Mouse (Mus musculus): Measurements from ENCODE around the gene Dnajb11. TPM values are rescaled to one million over a fixed set of nuclear protein-coding genes. Genes with fewer than 3 reads are reported as not detected.

Dnajb11 gene
- polyA plus RNA-seq, 1 experiment from 2014 or later, result 120 TPM

- Histone ChIP-seq H3K4me3 (replicated peaks) (no peak overlapping the region), H3K36me3 (no peaks in the 10 kb centered on the region), H3K27me3 (replicated peaks) (no peaks in the 10 kb centered on the region), H3K9me3 (no peaks in the 10 kb centered on the region), H3K9ac (no peak overlapping the region), H3K4me2 (replicated peaks) (no peak overlapping the region), H3K4me1 (replicated peaks) (no peaks in the 10 kb centered on the region), H3K27ac (no peak overlapping the region)
- 66% methylated on average over 3 of the region's 3 CpGs for WGBS
- ATAC-seq, result no peak
Observed at GRCm38 (mm10) chr16:22886726-22887125, 29.1 kb downstream of the Dnajb11 start.

DNA sequence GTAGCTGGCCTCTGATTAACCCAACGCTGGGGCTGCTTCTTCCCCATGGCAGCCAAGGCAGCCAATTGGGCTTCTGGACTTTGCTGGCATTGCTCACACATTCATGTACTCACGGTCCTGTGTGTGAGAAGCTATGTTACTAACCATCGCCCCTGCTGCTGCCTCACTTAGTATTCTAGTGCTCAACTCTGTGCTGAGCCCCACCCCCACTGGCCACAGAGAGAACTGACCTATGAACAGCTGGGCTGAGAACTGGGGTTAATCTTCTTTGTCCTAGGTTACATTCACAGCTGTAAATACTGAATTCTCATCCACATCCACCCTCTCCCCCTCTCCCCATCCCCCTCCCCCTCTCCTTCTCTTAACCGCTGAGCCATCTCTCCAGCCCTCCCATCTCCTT lies 31.2 kb downstream of the Dnajb11 start:
- no peaks in the 10 kb centered on the region for H3K36me3 ChIP-seq
- no peaks in the 10 kb centered on the region for H3K27me3 ChIP-seq (replicated peaks)
- no peak overlapping the region for H3K4me2 ChIP-seq (replicated peaks)
- no peak for ATAC-seq
- no peaks in the 10 kb centered on the region for H3K9me3 ChIP-seq
- H3K9ac ChIP-seq, result no peak overlapping the region
- H3K4me1 ChIP-seq (replicated peaks), result no peaks in the 10 kb centered on the region
- no peak overlapping the region for H3K27ac ChIP-seq
- WGBS, result 77% methylated on average over 4 of the region's 4 CpGs
- H3K4me3 ChIP-seq (replicated peaks), result no peak overlapping the region

DNA sequence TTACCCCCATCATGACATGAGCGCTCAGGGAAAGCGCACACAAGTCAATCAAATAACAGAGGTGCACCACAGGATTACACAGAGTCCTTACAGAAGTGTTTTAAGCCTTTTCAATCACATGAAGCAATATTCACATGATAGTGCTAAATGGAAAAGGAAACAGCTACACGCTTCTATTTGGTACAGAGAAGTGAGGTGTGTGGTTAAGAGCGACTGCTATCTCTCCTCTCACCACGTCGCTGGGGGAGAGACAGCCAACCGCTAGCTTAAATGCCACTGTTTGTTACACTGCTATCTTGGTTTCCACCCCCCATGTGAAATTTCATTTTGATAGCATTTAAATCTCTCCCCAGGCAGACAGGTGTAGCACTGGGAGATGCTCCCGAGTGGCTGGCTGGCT lies 32.1 kb downstream of the Dnajb11 start:
- no peaks in the 10 kb centered on the region for H3K9me3 ChIP-seq
- no peaks in the 10 kb centered on the region for H3K36me3 ChIP-seq
- H3K4me2 ChIP-seq (replicated peaks), result no peak overlapping the region
- H3K27ac ChIP-seq, result no peak overlapping the region
- 85% methylated on average over 8 of the region's 8 CpGs for WGBS
- H3K9ac ChIP-seq, result no peak overlapping the region
- no peak for ATAC-seq
- H3K4me3 ChIP-seq (replicated peaks), result no peak overlapping the region
- no peaks in the 10 kb centered on the region for H3K27me3 ChIP-seq (replicated peaks)
- no peaks in the 10 kb centered on the region for H3K4me1 ChIP-seq (replicated peaks)

- no peaks in the 10 kb centered on the region for H3K4me1 ChIP-seq (replicated peaks)
- no peaks in the 10 kb centered on the region for H3K9me3 ChIP-seq
- no peak within 1 kb of the TSS for H3K4me2 ChIP-seq (replicated peaks)
- H3K4me3 ChIP-seq (replicated peaks), result no peak within 1 kb of the TSS
- 80% methylated on average over 11 of the region's 11 CpGs for WGBS
- no peak within 1 kb of the TSS for H3K9ac ChIP-seq
- ATAC-seq, result no peak
- no peak within 1 kb of the TSS for H3K27ac ChIP-seq
- no peaks in the 10 kb centered on the region for H3K36me3 ChIP-seq
- H3K27me3 ChIP-seq (replicated peaks), result no peaks in the 10 kb centered on the region
Observed at GRCm38 (mm10) chr16:22890683-22891510, 33.3 kb downstream of the Dnajb11 start, which contains the start of gene Ahsg. TSS of gene Ahsg (plus strand) at chr16:22891277.

- WGBS, result 87% methylated on average over 8 of the region's 8 CpGs
Observed at GRCm38 (mm10) chr16:22891733-22892154, 34.1 kb downstream of the Dnajb11 start.

DNA sequence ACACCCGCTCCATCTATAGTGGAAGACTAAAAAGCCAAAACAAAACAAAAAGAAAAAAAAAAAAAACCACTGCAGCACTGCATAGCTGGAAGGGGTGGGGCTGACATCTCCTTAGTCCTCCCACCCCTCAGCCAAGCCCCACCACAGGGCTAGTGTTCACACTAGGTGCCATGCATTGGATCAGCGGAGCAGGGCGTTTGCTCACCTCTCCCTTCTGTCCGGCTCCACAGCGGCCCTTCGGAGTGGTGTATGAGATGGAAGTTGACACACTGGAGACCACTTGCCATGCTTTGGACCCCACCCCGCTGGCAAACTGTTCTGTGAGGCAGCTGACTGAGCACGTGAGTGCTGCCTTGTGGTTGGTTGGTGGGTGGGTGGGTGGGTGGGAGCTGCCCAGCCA lies 36.5 kb downstream of the Dnajb11 start:
- Histone ChIP-seq H3K9ac (no peak overlapping the region), H3K9me3 (no peaks in the 10 kb centered on the region), H3K4me2 (replicated peaks) (no peak overlapping the region), H3K27ac (no peak overlapping the region), H3K27me3 (replicated peaks) (no peaks in the 10 kb centered on the region), H3K4me3 (replicated peaks) (no peak overlapping the region), H3K36me3 (no peaks in the 10 kb centered on the region), H3K4me1 (replicated peaks) (no peaks in the 10 kb centered on the region)
- WGBS, result 73% methylated on average over 8 of the region's 8 CpGs
- no peak for ATAC-seq

More at GRCm38 (mm10) chr16:22891733-22892154, 34.1 kb downstream of the Dnajb11 start:
- no peak overlapping the region for H3K4me2 ChIP-seq (replicated peaks)
- no peaks in the 10 kb centered on the region for H3K36me3 ChIP-seq
- no peak overlapping the region for H3K27ac ChIP-seq
- H3K4me1 ChIP-seq (replicated peaks), result no peaks in the 10 kb centered on the region
- H3K9ac ChIP-seq, result no peak overlapping the region
- no peaks in the 10 kb centered on the region for H3K9me3 ChIP-seq
- no peaks in the 10 kb centered on the region for H3K27me3 ChIP-seq (replicated peaks)
- ATAC-seq, result no peak
- H3K4me3 ChIP-seq (replicated peaks), result no peak overlapping the region

GRCm38 (mm10) chr16:22896618-22897017 lies 39.0 kb downstream of the Dnajb11 start:
- WGBS, result 59% methylated on average over 2 of the region's 2 CpGs
- H3K27me3 ChIP-seq (replicated peaks), result no peaks in the 10 kb centered on the region
- H3K9me3 ChIP-seq, result no peaks in the 10 kb centered on the region
- H3K36me3 ChIP-seq, result no peaks in the 10 kb centered on the region
- no peak overlapping the region for H3K4me2 ChIP-seq (replicated peaks)
- H3K4me1 ChIP-seq (replicated peaks), result no peaks in the 10 kb centered on the region
- H3K9ac ChIP-seq, result no peak overlapping the region
- H3K27ac ChIP-seq, result no peak overlapping the region
- H3K4me3 ChIP-seq (replicated peaks), result no peak overlapping the region
- ATAC-seq, result no peak

DNA sequence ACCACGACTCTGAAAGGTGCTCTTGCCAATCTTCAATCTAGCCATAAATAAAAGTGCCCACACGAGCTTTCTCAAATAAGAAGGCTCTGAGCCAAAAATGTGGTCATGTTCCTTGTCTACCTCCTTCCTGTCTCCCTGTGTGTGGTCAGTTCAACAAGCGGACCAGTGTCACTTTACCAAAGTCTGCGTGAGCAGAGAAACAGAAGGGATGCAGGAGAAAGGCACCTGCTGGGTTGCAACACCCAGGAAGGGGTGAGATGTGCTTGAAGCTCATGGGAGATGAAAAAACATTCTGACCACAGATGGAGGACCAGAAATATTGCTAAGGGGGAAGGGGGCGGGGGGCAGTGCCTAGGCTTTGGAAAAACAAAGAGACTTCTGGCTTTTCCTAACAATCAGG lies 41.7 kb downstream of the Dnajb11 start:
- H3K4me3 ChIP-seq (replicated peaks), result no peak overlapping the region
- no peaks in the 10 kb centered on the region for H3K4me1 ChIP-seq (replicated peaks)
- WGBS, result 62% methylated on average over 5 of the region's 5 CpGs
- H3K27ac ChIP-seq, result no peak overlapping the region
- H3K4me2 ChIP-seq (replicated peaks), result no peak overlapping the region
- no peak for ATAC-seq
- H3K36me3 ChIP-seq, result no peaks in the 10 kb centered on the region
- H3K9me3 ChIP-seq, result no peaks in the 10 kb centered on the region
- H3K9ac ChIP-seq, result no peak overlapping the region
- H3K27me3 ChIP-seq (replicated peaks), result no peaks in the 10 kb centered on the region

GRCm38 (mm10) chr16:22899866-22900570 lies 42.4 kb downstream of the Dnajb11 start:
- 71% methylated on average over 10 of the region's 10 CpGs for WGBS
- no peak overlapping the region for H3K4me2 ChIP-seq (replicated peaks)
- ATAC-seq, result no peak
- no peaks in the 10 kb centered on the region for H3K9me3 ChIP-seq
- no peaks in the 10 kb centered on the region for H3K36me3 ChIP-seq
- no peak overlapping the region for H3K27ac ChIP-seq
- no peaks in the 10 kb centered on the region for H3K27me3 ChIP-seq (replicated peaks)
- no peak overlapping the region for H3K4me3 ChIP-seq (replicated peaks)
- H3K9ac ChIP-seq, result no peak overlapping the region
- no peaks in the 10 kb centered on the region for H3K4me1 ChIP-seq (replicated peaks)

- no peak overlapping the region for H3K4me2 ChIP-seq (replicated peaks)
- ATAC-seq, result no peak
- H3K4me3 ChIP-seq (replicated peaks), result no peak overlapping the region
- no peaks in the 10 kb centered on the region for H3K4me1 ChIP-seq (replicated peaks)
- H3K9ac ChIP-seq, result no peak overlapping the region
- no peak overlapping the region for H3K27ac ChIP-seq
- H3K27me3 ChIP-seq (replicated peaks), result no peaks in the 10 kb centered on the region
- H3K36me3 ChIP-seq, result no peaks in the 10 kb centered on the region
- WGBS, result 69% methylated on average over 3 of the region's 3 CpGs
- no peaks in the 10 kb centered on the region for H3K9me3 ChIP-seq
Observed at GRCm38 (mm10) chr16:22901326-22901725, 43.7 kb downstream of the Dnajb11 start.

- Histone ChIP-seq H3K4me3 (replicated peaks) (no peak overlapping the region), H3K9ac (no peak overlapping the region), H3K27ac (no peak overlapping the region), H3K4me2 (replicated peaks) (no peak overlapping the region), H3K4me1 (replicated peaks) (no peaks in the 10 kb centered on the region), H3K36me3 (no peaks in the 10 kb centered on the region), H3K27me3 (replicated peaks) (no peaks in the 10 kb centered on the region), H3K9me3 (no peaks in the 10 kb centered on the region)
- 87% methylated on average over 6 of the region's 6 CpGs for WGBS
- ATAC-seq, result no peak
Observed at GRCm38 (mm10) chr16:22909290-22909689, 51.6 kb downstream of the Dnajb11 start.

DNA sequence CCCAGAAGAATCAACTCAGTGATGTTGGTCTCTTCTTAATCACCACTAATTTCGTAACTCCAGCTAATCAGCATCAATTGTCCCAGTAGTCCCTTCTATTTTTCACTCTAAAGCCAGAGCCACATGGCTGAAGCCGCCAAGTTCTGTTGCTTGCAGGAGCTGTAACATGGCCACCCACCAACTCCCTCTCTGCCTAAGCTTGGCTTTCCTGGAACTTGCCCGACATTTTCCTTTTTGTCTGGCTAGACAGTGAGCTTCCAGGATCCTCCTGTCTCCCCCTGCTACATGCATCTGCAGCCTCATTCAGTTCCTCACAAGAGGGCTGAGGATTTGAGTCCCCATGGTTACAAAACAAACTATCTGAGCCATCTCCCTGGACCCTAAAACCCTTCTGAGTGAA lies 54.3 kb downstream of the Dnajb11 start:
- no peaks in the 10 kb centered on the region for H3K27me3 ChIP-seq (replicated peaks)
- H3K4me1 ChIP-seq (replicated peaks), result no peaks in the 10 kb centered on the region
- no peaks in the 10 kb centered on the region for H3K9me3 ChIP-seq
- no peaks in the 10 kb centered on the region for H3K36me3 ChIP-seq
- 81% methylated on average over 3 of the region's 3 CpGs for WGBS
- H3K27ac ChIP-seq, result no peak overlapping the region
- H3K4me2 ChIP-seq (replicated peaks), result no peak overlapping the region
- no peak overlapping the region for H3K9ac ChIP-seq
- ATAC-seq, result no peak
- H3K4me3 ChIP-seq (replicated peaks), result no peak overlapping the region

DNA sequence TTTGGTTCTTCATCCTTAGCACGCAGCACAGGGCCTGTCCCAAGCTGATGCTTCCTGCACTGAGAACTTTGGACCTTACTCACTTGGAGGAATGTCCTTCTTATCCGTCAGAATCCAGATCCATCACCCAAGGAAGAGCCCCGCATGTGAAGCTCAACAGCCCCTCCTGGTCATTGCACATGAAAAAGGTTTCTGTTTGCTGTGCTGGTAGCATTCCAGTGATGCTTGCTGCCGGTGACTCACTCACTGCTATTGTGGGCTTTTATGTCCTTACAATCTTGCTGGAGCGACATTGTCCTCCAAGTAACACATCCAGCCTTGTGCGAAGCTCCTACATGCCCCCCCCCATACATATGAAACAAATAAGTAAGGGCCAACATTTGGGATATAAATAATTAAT lies 55.2 kb downstream of the Dnajb11 start:
- Histone ChIP-seq H3K36me3 (no peaks in the 10 kb centered on the region), H3K4me1 (replicated peaks) (no peaks in the 10 kb centered on the region), H3K9me3 (no peaks in the 10 kb centered on the region), H3K4me3 (replicated peaks) (no peak overlapping the region), H3K27me3 (replicated peaks) (no peaks in the 10 kb centered on the region), H3K27ac (no peak overlapping the region), H3K9ac (no peak overlapping the region), H3K4me2 (replicated peaks) (no peak overlapping the region)
- no peak for ATAC-seq
- 67% methylated on average over 6 of the region's 6 CpGs for WGBS
